Mouse (Mus musculus) CH12.LX (cell line): Measurements from ENCODE around the gene Smoc1.

Source experiments
- CTCF ChIP-seq, 2 experiments: IDR thresholded peaks in 1 of 2; conservative IDR thresholded peaks in 1 of 2; 2 replicates each; pipeline ENCODE4 v1.5.1; 2011 to 2012; ENCODE audit warnings: low read depth in 2 of 2, low read length in 2 of 2, improper control_type of control experiment in 1 of 2, inconsistent platforms in 1 of 2, mild to moderate bottlenecking in 1 of 2, moderate library complexity in 1 of 2
- E2F4 ChIP-seq: IDR thresholded peaks from 2 replicates; pipeline ENCODE4 v1.6.1; 2011; ENCODE audit warnings: low read depth, low read length, improper control_type of control experiment; ENCODE audit not compliant: insufficient replicate concordance
- EP300 ChIP-seq: IDR thresholded peaks from 2 replicates; pipeline ENCODE4 v1.6.1; 2011; ENCODE audit warnings: low read length, improper control_type of control experiment
- NELFE ChIP-seq: IDR thresholded peaks from 2 replicates; pipeline ENCODE4 v1.6.1; 2011; ENCODE audit warnings: low read depth, low read length, improper control_type of control experiment
- PAX5 ChIP-seq: IDR thresholded peaks from 2 replicates; pipeline ENCODE4 v1.6.1; 2012; ENCODE audit warnings: low read length, inconsistent platforms, mixed read lengths
- POLR2A ChIP-seq: IDR thresholded peaks from 2 replicates; pipeline ENCODE4 v1.6.1; 2011; ENCODE audit warnings: low read depth, mild to moderate bottlenecking, improper control_type of control experiment, low read length
- POLR2AphosphoS2 ChIP-seq: IDR thresholded peaks from 2 replicates; pipeline ENCODE4 v1.6.1; 2011; ENCODE audit warnings: low read depth, low read length, improper control_type of control experiment
- RAD21 ChIP-seq: IDR thresholded peaks from 2 replicates; pipeline ENCODE4 v1.6.1; 2011; ENCODE audit warnings: low read depth, mild to moderate bottlenecking, low read length, improper control_type of control experiment, moderate library complexity
- USF2 ChIP-seq: conservative IDR thresholded peaks from 2 replicates; pipeline ENCODE4 v1.6.1; 2011; ENCODE audit warnings: low read depth, low read length, improper control_type of control experiment
- ZKSCAN1 ChIP-seq: IDR thresholded peaks from 2 replicates; pipeline ENCODE4 v1.6.1; 2012; ENCODE audit warnings: low read depth, inconsistent platforms, low read length, improper control_type of control experiment, borderline replicate concordance
- ZNF384 ChIP-seq: IDR thresholded peaks from 2 replicates; pipeline ENCODE4 v1.6.1; 2012; ENCODE audit warnings: low read depth, low read length, improper control_type of control experiment, inconsistent platforms

GRCm38 (mm10) chr12:81057619-81058018 lies 31.0 kb downstream of the Smoc1 start:
- TF ChIP-seq PAX5 (no peak), NELFE (no peak), USF2 (no peak), CTCF (conservative IDR thresholded peaks at IDR 0.05 in 1 of 2, IDR thresholded peaks at IDR 0.05 in 1 of 2; ENCODE audit: low read depth in 2 of 2, low read length in 2 of 2) (no peak), E2F4 (no peak), EP300 (no peak), POLR2AphosphoS2 (no peak), POLR2A (no peak), ZNF384 (no peak), RAD21 (no peak), ZKSCAN1 (no peak)
